Mouse (Mus musculus): ENCODE measurements around the gene Dhx37. TPM values are rescaled to one million over a fixed set of nuclear protein-coding genes. Genes with fewer than 3 reads are reported as not detected.

Dhx37 gene
- total RNA-seq, 2 experiments from 2014 or later: 11.9 to 14.6 TPM

DNA sequence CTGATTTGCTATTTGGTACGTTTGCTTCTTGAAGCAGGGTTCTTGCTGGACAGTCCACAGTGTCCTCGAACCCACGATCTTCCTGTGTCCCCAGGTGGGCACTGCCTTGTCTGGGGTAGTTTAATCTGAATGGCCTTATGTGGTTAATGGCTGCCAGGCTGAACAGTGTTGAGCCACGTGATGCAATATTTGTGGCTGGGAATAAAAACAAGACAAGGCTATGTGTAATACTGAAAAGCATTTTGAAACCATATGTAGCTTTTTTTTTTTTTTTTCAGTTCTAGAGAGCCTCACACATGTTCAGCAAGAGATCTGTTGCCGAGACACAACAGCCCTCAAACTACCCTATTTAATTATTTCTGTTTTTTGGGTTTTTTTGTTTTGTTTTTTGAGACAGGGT, 65.8 kb downstream of the Dhx37 start:
- DNase-seq (ENCODE audit: low spot score in 2 of 2): no peak

DNA sequence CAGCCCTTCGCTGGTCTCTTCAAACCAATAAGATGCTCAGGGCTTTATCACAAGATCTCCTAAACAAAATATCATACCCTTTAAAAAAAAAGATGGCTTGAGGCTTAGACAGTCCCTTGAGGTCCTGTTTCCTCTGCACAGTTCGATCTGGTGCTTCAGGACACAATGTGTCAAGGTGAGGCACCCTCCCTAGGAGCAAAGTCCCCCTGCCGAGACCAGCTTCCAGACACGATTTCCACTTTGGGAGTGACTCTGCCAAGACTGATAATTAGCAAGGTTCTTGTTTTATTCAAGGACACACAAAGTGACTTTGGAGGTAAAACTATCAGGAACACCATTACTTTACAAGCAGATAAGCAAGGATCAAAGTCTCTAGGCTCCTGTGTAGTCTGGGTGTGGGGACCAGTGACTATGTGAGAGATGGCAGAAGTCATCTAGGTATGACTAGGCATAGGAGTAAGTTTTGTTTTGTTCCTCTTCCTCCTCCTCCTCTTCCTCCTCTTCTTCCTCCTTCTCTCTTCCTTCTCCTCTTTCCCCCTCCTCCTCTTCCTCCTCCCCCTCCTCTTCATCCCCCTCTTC, 69.0 kb downstream of the Dhx37 start:
- DNase-seq (ENCODE audit: low spot score in 2 of 2): no peak

- DNase-seq (ENCODE audit: low spot score in 2 of 2): no peak
Observed at GRCm38 (mm10) chr5:125363894-125364293, 70.0 kb downstream of the Dhx37 start.

Small RNA genes within 50 kb of the gene (microRNA-seq; reads per million reads assigned to microRNA genes)
- gene Gm27551: 0 reads per million in 2 experiments

Other genes with a start within 250 kb of the Dhx37 start
- gene Scarb1, start 93.0 kb downstream of the Dhx37 start, total RNA-seq (2021): 10 to 100 TPM; 27.4 to 29.2 TPM
- under 1 TPM; 0.28 to 0.40 TPM for gene Gm10382, start 44.8 kb downstream of the Dhx37 start, total RNA-seq (2021)
- gene Ubc, start 43.9 kb downstream of the Dhx37 start, total RNA-seq (2021): 100 to 1,000 TPM; 771 to 830 TPM
- gene Bri3bp, start 7.4 kb upstream of the Dhx37 start, total RNA-seq (2021): 10 to 100 TPM; 91.8 to 96.3 TPM
- 10 to 100 TPM; 45.7 to 49.5 TPM for gene Aacs, start 41.7 kb upstream of the Dhx37 start, total RNA-seq (2021)
- gene Tmem132b, start 97.7 kb upstream of the Dhx37 start, total RNA-seq (2021): 100 to 1,000 TPM; 116 to 123 TPM

Data from left cerebral cortex, adult 18-20 months (tissue).